Mouse (Mus musculus) testis, adult 2 months (tissue): ENCODE results near the gene Dhrs3. TPM values are rescaled to one million over a fixed set of nuclear protein-coding genes. Genes with fewer than 3 reads are reported as not detected.

Source experiments
- H3K27ac ChIP-seq: fragments of 200-500 bp; 2 replicates; pipeline ENCODE4 v1.5.1; 2012; ENCODE audit warnings: low read depth, low read length; ENCODE audit not compliant: control insufficient read depth, insufficient read depth
- H3K27me3 ChIP-seq: fragments of 200-500 bp; 2 replicates; pipeline ENCODE4 v1.6.1; 2012; ENCODE audit warnings: mild to moderate bottlenecking, low read length, moderate library complexity; ENCODE audit not compliant: control insufficient read depth, insufficient read depth
- H3K36me3 ChIP-seq: fragments of 200-500 bp; 2 replicates; pipeline ENCODE4 v1.6.1; 2012; ENCODE audit warnings: mild to moderate bottlenecking, low read length; ENCODE audit not compliant: control insufficient read depth, insufficient read depth
- H3K4me1 ChIP-seq: fragments of 200-500 bp; 2 replicates; pipeline ENCODE4 v1.6.1; 2012; ENCODE audit warnings: low read length; ENCODE audit not compliant: control insufficient read depth, insufficient read depth
- H3K4me3 ChIP-seq: fragments of 200-500 bp; 2 replicates; pipeline ENCODE4 v1.5.1; 2012; ENCODE audit warnings: low read depth, mild to moderate bottlenecking, low read length, moderate library complexity, mixed read lengths; ENCODE audit not compliant: control insufficient read depth
- CTCF ChIP-seq: fragments of 200-500 bp; IDR thresholded peaks from 2 replicates; pipeline ENCODE4 v1.5.1; 2012; ENCODE audit warnings: low read depth, mild to moderate bottlenecking, inconsistent platforms, low read length, moderate library complexity; ENCODE audit not compliant: control insufficient read depth, insufficient read depth, insufficient replicate concordance
- POLR2A ChIP-seq: fragments of 200-500 bp; IDR thresholded peaks from 2 replicates; pipeline ENCODE4 v1.6.1; 2012; ENCODE audit warnings: low read depth, mild to moderate bottlenecking, inconsistent platforms, low read length, moderate library complexity; ENCODE audit not compliant: control insufficient read depth
- polyA plus RNA-seq: library from polyadenylated mRNA; depleted of rRNA; stranded (reverse); fragments of >200 nt; gene quantifications from 2 replicates; pipeline ENCODE4 v1.2.3, GENCODE M21; 2012; rRNA removed

The Dhrs3 gene
- polyA plus RNA-seq, 1 experiment = 8.9 TPM

DNA sequence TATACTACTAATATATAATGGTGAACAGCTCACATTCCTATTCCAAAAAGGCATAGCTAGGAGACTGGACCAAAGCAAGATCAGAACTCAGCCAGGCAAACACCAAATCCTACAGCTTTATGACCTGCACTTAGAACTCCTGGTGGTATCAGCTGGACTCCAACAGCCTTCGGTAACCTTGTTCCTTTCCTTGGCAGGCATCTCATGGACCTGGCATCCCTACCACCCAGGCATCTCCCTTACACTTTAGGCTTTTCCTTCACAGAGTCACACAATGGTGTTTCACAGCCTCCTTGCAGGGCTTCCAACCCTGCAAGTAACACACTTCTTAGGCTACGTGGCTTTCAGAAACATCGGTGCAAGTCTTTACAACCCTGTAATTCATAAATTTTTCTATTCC is 75.7 kb downstream of the Dhrs3 start:
- H3K36me3 ChIP-seq = no peaks in the 10 kb centered on the region
- H3K4me3 ChIP-seq = no peak overlapping the region
- no peaks in the 10 kb centered on the region for H3K4me1 ChIP-seq
- TF ChIP-seq POLR2A (no peak), CTCF (no peak)
- no peak overlapping the region for H3K27ac ChIP-seq
- no peaks in the 10 kb centered on the region for H3K27me3 ChIP-seq

DNA sequence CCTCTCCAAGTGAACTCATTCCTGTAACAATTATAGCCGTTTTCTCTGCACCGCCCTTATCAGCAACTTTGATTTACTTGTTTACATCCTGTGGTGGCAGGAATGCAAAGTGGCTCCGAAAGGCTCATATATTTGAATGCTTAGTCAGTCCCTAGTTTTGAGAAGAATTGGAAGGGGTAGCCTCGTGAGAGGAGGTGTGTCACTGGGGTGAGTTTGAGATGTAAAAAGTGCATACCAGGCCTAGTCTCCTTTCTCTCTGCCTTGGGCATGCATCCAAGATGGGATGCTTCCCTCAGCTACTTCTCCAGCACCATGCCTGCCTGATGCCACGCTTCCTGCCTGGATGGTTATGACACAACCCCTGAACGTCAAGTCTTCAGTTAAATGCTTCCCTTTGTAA is 76.4 kb downstream of the Dhrs3 start:
- Histone ChIP-seq H3K4me3 (no peak overlapping the region), H3K36me3 (no peaks in the 10 kb centered on the region), H3K27ac (no peak overlapping the region), H3K4me1 (no peaks in the 10 kb centered on the region), H3K27me3 (no peaks in the 10 kb centered on the region)
- TF ChIP-seq POLR2A = no peak
- TF ChIP-seq CTCF = no peak

DNA sequence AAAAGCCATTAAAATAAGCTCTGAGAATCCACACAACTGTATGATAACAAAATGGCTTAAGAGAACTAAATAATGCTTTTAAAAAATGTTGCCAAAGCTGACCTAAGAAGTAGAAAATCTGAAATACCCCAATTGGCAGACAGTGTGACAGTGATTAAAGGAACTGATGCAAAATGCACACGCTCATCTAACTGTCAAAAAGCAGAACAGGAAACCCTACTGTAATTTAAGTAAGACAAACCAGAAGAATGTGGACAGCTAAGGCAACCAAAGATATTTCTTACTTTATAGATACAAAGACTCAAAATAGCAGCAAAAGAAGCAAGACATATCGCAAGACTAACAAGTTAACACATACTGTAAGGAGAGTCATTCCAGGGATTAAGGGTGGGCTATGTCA is 78.4 kb downstream of the Dhrs3 start:
- no peak for TF ChIP-seq POLR2A
- TF ChIP-seq CTCF = no peak
- H3K4me3 ChIP-seq = no peak overlapping the region
- H3K27me3 ChIP-seq = no peaks in the 10 kb centered on the region
- no peaks in the 10 kb centered on the region for H3K36me3 ChIP-seq
- H3K27ac ChIP-seq = no peak overlapping the region
- H3K4me1 ChIP-seq = no peaks in the 10 kb centered on the region

DNA sequence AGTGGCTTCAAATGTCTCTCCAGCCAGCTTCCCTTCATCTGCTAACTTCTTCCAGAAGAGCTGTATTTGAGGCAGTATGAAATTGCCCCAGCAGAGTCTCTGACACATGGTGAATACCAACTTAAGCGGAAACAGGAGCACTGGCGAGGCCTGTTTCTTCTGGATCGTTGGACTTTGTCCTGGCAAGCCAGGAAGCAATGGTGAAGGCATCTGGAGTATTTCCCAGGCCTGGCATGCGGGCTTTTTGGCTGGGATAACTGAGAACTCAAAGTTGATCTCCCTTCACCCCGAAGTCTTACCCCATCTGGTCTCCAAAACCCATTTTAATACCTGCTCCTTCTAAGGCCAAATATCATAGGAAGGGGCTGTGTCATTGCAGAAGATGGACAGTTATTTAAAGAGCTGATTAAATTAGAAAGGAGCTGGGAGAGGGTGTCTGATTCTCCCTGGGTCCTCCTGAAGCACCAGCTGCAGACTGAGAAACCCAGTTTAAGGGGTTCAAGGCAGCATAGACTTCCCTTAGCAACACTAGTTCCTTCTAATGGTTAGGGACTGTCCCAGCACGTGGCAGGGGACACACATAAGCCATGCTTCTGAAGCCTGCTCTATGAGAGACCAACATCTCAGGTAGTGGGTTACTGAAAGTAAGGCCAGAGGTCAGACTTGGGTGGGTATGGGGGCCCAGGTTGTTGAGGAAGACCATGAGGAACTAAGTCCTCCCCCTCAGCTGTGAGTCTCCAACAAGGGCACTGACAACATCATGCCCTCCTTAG is 80.5 kb downstream of the Dhrs3 start:
- no peaks in the 10 kb centered on the region for H3K27me3 ChIP-seq

GRCm38 (mm10) chr4:144974458-144974857 is 81.8 kb downstream of the Dhrs3 start:
- no peaks in the 10 kb centered on the region for H3K4me1 ChIP-seq
- H3K27ac ChIP-seq = no peak overlapping the region
- no peaks in the 10 kb centered on the region for H3K27me3 ChIP-seq
- TF ChIP-seq POLR2A (no peak), CTCF (no peak)
- no peaks in the 10 kb centered on the region for H3K36me3 ChIP-seq
- no peak overlapping the region for H3K4me3 ChIP-seq

More for the DNA sequence above, 80.5 kb downstream of the Dhrs3 start:
- H3K4me1 ChIP-seq = no peaks in the 10 kb centered on the region
- no peak for TF ChIP-seq CTCF
- TF ChIP-seq POLR2A = no peak
- no peak overlapping the region for H3K4me3 ChIP-seq
- no peaks in the 10 kb centered on the region for H3K36me3 ChIP-seq
- no peak overlapping the region for H3K27ac ChIP-seq

DNA sequence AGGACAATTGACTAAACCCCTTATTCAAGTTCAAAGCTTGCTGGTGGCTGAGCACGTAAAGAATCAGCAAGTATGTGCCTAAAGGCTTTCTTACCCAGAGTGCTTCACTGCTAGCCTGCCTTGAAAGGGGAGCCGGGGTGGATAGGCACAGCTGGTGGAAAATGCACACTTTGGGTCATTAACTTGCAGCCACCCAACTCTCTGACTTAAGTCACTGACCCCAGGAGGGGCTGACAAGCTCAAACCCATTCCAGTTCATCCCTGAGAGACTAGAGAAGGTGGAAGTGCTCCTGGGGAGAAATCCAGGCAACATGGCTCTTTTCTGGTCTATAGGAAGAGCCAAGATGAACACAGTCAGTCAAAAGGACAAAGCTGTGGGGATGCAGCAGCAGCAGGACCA is 82.9 kb downstream of the Dhrs3 start:
- Histone ChIP-seq H3K27ac (no peak overlapping the region; the same call in 1 of the 2 replicates), H3K27me3 (no peaks in the 10 kb centered on the region), H3K4me1 (no peaks in the 10 kb centered on the region), H3K36me3 (no peaks in the 10 kb centered on the region), H3K4me3 (no peak overlapping the region)
- TF ChIP-seq CTCF (no peak), POLR2A (no peak)

- Histone ChIP-seq H3K4me1 (no peaks in the 10 kb centered on the region), H3K36me3 (no peaks in the 10 kb centered on the region), H3K4me3 (no peak overlapping the region), H3K27me3 (no peaks in the 10 kb centered on the region), H3K27ac (no peak overlapping the region)
- TF ChIP-seq POLR2A = no peak
- no peak for TF ChIP-seq CTCF
Observed at GRCm38 (mm10) chr4:144977057-144977456, 84.4 kb downstream of the Dhrs3 start.

Other genes with a start within 250 kb of the Dhrs3 start
- gene Gm436, start 206.5 kb upstream of the Dhrs3 start, polyA plus RNA-seq = not detected in 2 replicates
- gene Gm13178, start 171.4 kb upstream of the Dhrs3 start, polyA plus RNA-seq = 0.19 TPM in 1 of 2 replicates, not detected in the other
- not detected in 2 replicates for gene Gm438, start 106.2 kb upstream of the Dhrs3 start, polyA plus RNA-seq